In the genomic region with DNA sequence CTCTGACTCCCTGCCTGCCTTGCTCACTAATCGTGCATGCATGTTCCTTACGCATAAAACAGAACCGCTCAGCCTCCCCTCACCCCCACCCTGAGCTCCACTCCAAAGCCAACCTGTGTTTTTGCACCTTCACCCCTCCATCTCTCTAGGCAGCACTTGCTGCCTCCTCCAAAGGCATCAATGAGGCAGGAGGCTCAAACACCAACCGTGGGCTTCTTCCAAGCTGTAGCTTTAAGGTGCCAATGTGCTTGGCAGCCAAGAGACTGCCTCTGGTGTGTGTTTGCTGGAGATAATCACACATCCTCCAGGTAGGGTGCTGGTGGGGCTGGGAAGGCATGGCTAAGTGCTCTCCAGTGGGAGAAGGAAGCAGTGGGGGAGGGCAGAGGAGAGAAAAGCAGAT, we compare ENCODE assay signal across 17 mouse cellular contexts.
A peak's percentile ranks its signal among the peaks of the same experiment; 100 is the strongest.
DNase-seq lines count a peak whose midpoint lies in the region; ATAC-seq lines count a peak whose summit lies in the region.
"Had no signal": no experiment of that assay in that cellular context is flagged by ENCODE, and none has a peak within 500 bp of the region (broad histone marks: within the 10 kb centered on the region; RNA-seq: fewer than 3 reads in every experiment).

No protein-coding gene starts in this region.

- WGBS in hindbrain, embryonic 10.5 days: 68% methylated on average over 4 of the region's 4 CpGs
- WGBS in hindbrain, embryonic 11.5 days: 73% methylated on average over 4 of the region's 4 CpGs
- WGBS in embryonic facial prominence, embryonic 10.5 days: 56% methylated on average over 4 of the region's 4 CpGs
- 37% methylated on average over 4 of the region's 4 CpGs for WGBS in hindbrain, embryonic 16.5 days

- H3K4me1 ChIP-seq in hindbrain, embryonic 10.5 days (replicated peaks): peaks cover 16% of the 10 kb centered on the region
- no peaks in the 10 kb centered on the region for H3K4me1 ChIP-seq in hindbrain, embryonic 11.5 days (replicated peaks; ENCODE audit: control insufficient read depth, insufficient read depth, low read length)
- peaks cover 18% of the 10 kb centered on the region for H3K4me1 ChIP-seq in embryonic facial prominence, embryonic 10.5 days
- peaks cover 16% of the 10 kb centered on the region for H3K4me1 ChIP-seq in hindbrain, embryonic 16.5 days (ENCODE audit: control insufficient read depth, insufficient read depth, low read depth, low read length)

- H3K4me3 ChIP-seq in hindbrain, embryonic 10.5 days: no peak overlapping the region
- no peak overlapping the region for H3K4me3 ChIP-seq in hindbrain, embryonic 11.5 days (ENCODE audit: low read depth, low read length)
- no peak overlapping the region for H3K4me3 ChIP-seq in embryonic facial prominence, embryonic 10.5 days
- no peak overlapping the region for H3K4me3 ChIP-seq in hindbrain, embryonic 16.5 days (ENCODE audit: low read length)
- H3K4me3 ChIP-seq: embryonic facial prominence, embryonic 12.5 days; heart, embryonic 13.5 days; layer of hippocampus, adult 2 months; limb, embryonic 15.5 days had no signal

- H3K27ac ChIP-seq in hindbrain, embryonic 10.5 days: peak overlapping the region; percentile 18; the same call in 1 of the 2 replicates
- no peak overlapping the region for H3K27ac ChIP-seq in hindbrain, embryonic 11.5 days (ENCODE audit: low read depth, low read length)
- H3K27ac ChIP-seq in embryonic facial prominence, embryonic 10.5 days (replicated peaks): 0 out of 2 replicates have a peak overlapping the region, but pooled peaks have one; percentile 32
- H3K27ac ChIP-seq in hindbrain, embryonic 16.5 days (ENCODE audit: low read depth, low read length): no peak overlapping the region
- H3K27ac ChIP-seq: embryonic facial prominence, embryonic 12.5 days; heart, embryonic 13.5 days; layer of hippocampus, adult 2 months; limb, embryonic 15.5 days; stomach, postnatal 0 days had no signal

- H3K36me3 ChIP-seq in hindbrain, embryonic 10.5 days: no peaks in the 10 kb centered on the region
- no peaks in the 10 kb centered on the region for H3K36me3 ChIP-seq in hindbrain, embryonic 11.5 days (ENCODE audit: control insufficient read depth, insufficient read depth, low read length)
- no peaks in the 10 kb centered on the region for H3K36me3 ChIP-seq in embryonic facial prominence, embryonic 10.5 days (replicated peaks)
- H3K36me3 ChIP-seq in hindbrain, embryonic 16.5 days (ENCODE audit: control insufficient read depth, insufficient read depth, low read length): no peaks in the 10 kb centered on the region
- H3K36me3 ChIP-seq: embryonic facial prominence, embryonic 12.5 days; G1E; heart, embryonic 13.5 days; limb, embryonic 15.5 days had no signal

- no peak for DNase-seq in hindbrain, embryonic 10.5 days (ENCODE audit: low spot score)
- no peak for DNase-seq in hindbrain, embryonic 11.5 days (ENCODE audit: low spot score)
- peak; percentile 64 for DNase-seq in brain, adult 2 months (ENCODE audit: low read depth, low spot score)
- DNase-seq in embryonic facial prominence, embryonic 10.5 days (ENCODE audit: low spot score): no peak
- no peak for DNase-seq in layer of hippocampus, postnatal 14 days (ENCODE audit: low spot score in 2 of 2)
- DNase-seq: heart, adult 11 months; heart, postnatal 36 days; lung, postnatal 10 days had no signal

- no peak overlapping the region for H3K9ac ChIP-seq in hindbrain, embryonic 11.5 days (ENCODE audit: low read depth, low read length)
- no peak overlapping the region for H3K9ac ChIP-seq in hindbrain, embryonic 16.5 days (ENCODE audit: low read depth, low read length)
- H3K9ac ChIP-seq: embryonic facial prominence, embryonic 12.5 days; heart, embryonic 13.5 days; limb, embryonic 15.5 days had no signal

- no peak overlapping the region for H3K4me2 ChIP-seq in hindbrain, embryonic 11.5 days (replicated peaks; ENCODE audit: low read depth, low read length)
- H3K4me2 ChIP-seq in hindbrain, embryonic 16.5 days (ENCODE audit: low read length): 0 out of 2 replicates have a peak overlapping the region, but pooled peaks have one; percentile 3
- H3K4me2 ChIP-seq: embryonic facial prominence, embryonic 12.5 days; heart, embryonic 13.5 days; limb, embryonic 15.5 days had no signal

- H3K27me3 ChIP-seq in hindbrain, embryonic 10.5 days (ENCODE audit: insufficient read depth, poor library complexity, severe bottlenecking): peaks cover 47% of the 10 kb centered on the region
- H3K27me3 ChIP-seq in hindbrain, embryonic 11.5 days (ENCODE audit: control insufficient read depth, insufficient read depth, low read length): peaks cover 2% of the 10 kb centered on the region; the same call in 1 of the 2 replicates
- peaks cover 14% of the 10 kb centered on the region for H3K27me3 ChIP-seq in embryonic facial prominence, embryonic 10.5 days (replicated peaks; ENCODE audit: low read depth, poor library complexity, severe bottlenecking)
- 0 out of 2 replicates have a peak, but pooled peaks cover 2% of the 10 kb centered on the region for H3K27me3 ChIP-seq in hindbrain, embryonic 16.5 days (replicated peaks; ENCODE audit: control insufficient read depth, insufficient read depth, low read length)
- H3K27me3 ChIP-seq: embryonic facial prominence, embryonic 12.5 days had no signal

- no peak for ATAC-seq in hindbrain, embryonic 11.5 days (ENCODE audit: low FRiP score)
- peak; percentile 40; the same call in 1 of the 2 replicates for ATAC-seq in hindbrain, embryonic 16.5 days
- no peak for ATAC-seq in CD4-positive, CD25-positive, alpha-beta regulatory T cell, adult 4 months
- ATAC-seq: intestine, embryonic 16.5 days had no signal

- H3K9me3 ChIP-seq in hindbrain, embryonic 10.5 days: no peaks in the 10 kb centered on the region
- no peaks in the 10 kb centered on the region for H3K9me3 ChIP-seq in hindbrain, embryonic 11.5 days (ENCODE audit: control insufficient read depth, low read length)
- H3K9me3 ChIP-seq in embryonic facial prominence, embryonic 10.5 days: no peaks in the 10 kb centered on the region
- H3K9me3 ChIP-seq in hindbrain, embryonic 16.5 days (ENCODE audit: control insufficient read depth, low read length): no peaks in the 10 kb centered on the region
- H3K9me3 ChIP-seq: embryonic facial prominence, embryonic 12.5 days; G1E; heart, embryonic 13.5 days; limb, embryonic 15.5 days had no signal

Comparison
In these comparisons a context has a peak if more than half of its experiments do, and no peak if none do; other contexts are left out.
1. H3K27ac ChIP-seq: peak in hindbrain, embryonic 10.5 days (single experiment) and embryonic facial prominence, embryonic 10.5 days (single experiment); none in hindbrain, embryonic 11.5 days (single experiment) and hindbrain, embryonic 16.5 days (single experiment).